Mouse (Mus musculus): ENCODE results near the gene Tab1. TPM values are rescaled to one million over a fixed set of nuclear protein-coding genes. Genes with fewer than 3 reads are reported as not detected.

Gene Tab1
- polyA plus RNA-seq, 1 experiment from 2014 or later = 38.3 TPM

GRCm38 (mm10) chr15:80173781-80174597 is 41.1 kb downstream of the Tab1 start:
- H3K9ac ChIP-seq = peak overlapping the region; percentile 99
- peak overlapping the region; percentile 95 for H3K4me3 ChIP-seq
- WGBS = under 1% methylated on average over 51 of the region's 60 CpGs
- H3K36me3 ChIP-seq = no peaks in the 10 kb centered on the region
- peak overlapping the region; percentile 85 for H3K4me2 ChIP-seq
- ATAC-seq (ENCODE audit: low FRiP score) = peak; percentile 55
- peaks cover 42% of the 10 kb centered on the region for H3K4me1 ChIP-seq (replicated peaks)
- H3K27me3 ChIP-seq = 0 out of 2 replicates have a peak, but pooled peaks cover 4% of the 10 kb centered on the region
- no peaks in the 10 kb centered on the region for H3K9me3 ChIP-seq
- H3K27ac ChIP-seq = peak overlapping the region; percentile 97

GRCm38 (mm10) chr15:80174598-80174875 is 41.6 kb downstream of the Tab1 start:
- H3K4me1 ChIP-seq (replicated peaks) = peaks cover 46% of the 10 kb centered on the region
- peak overlapping the region; percentile 99 for H3K9ac ChIP-seq
- peak overlapping the region; percentile 97 for H3K27ac ChIP-seq
- no peaks in the 10 kb centered on the region for H3K9me3 ChIP-seq
- H3K36me3 ChIP-seq = no peaks in the 10 kb centered on the region
- H3K27me3 ChIP-seq = 0 out of 2 replicates have a peak, but pooled peaks cover 4% of the 10 kb centered on the region
- peak overlapping the region; percentile 85 for H3K4me2 ChIP-seq
- no peak for ATAC-seq (ENCODE audit: low FRiP score)
- peak overlapping the region; percentile 95 for H3K4me3 ChIP-seq
- 2% methylated on average over 5 of the region's 5 CpGs for WGBS

DNA sequence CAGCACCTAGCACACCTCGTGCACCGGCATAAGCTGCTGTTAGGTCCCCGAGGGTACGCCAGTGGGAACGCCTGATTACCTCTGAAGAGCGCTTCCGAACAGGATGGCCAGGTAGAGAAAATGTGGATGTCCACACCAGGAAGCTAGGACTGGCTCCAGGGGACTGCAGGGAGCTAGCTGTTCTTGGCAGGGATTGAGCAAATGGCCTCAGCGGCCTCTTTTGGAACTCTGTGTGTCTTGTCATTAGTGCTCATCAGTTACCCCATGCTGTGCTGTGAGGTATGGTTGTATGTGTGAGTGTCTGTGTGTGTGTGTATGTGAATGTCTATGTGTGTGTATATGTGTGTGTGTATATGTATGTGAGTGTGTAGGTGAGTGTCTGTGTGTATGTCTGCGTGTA is 42.4 kb downstream of the Tab1 start:
- Histone ChIP-seq H3K36me3 (no peaks in the 10 kb centered on the region), H3K4me2 (peak overlapping the region; percentile 85), H3K27ac (peak overlapping the region; percentile 10; the same call in 1 of the 2 replicates), H3K27me3 (0 out of 2 replicates have a peak, but pooled peaks cover 4% of the 10 kb centered on the region), H3K9ac (peak overlapping the region; percentile 99), H3K9me3 (no peaks in the 10 kb centered on the region), H3K4me1 (replicated peaks) (peaks cover 54% of the 10 kb centered on the region), H3K4me3 (peak overlapping the region; percentile 95)
- WGBS = 79% methylated on average over 9 of the region's 9 CpGs
- ATAC-seq (ENCODE audit: low FRiP score) = no peak

GRCm38 (mm10) chr15:80175756-80176155 is 42.8 kb downstream of the Tab1 start:
- Histone ChIP-seq H3K9ac (peak overlapping the region; percentile 99), H3K36me3 (no peaks in the 10 kb centered on the region; the same call in 1 of the 2 replicates), H3K4me2 (peak overlapping the region; percentile 85), H3K4me3 (peak overlapping the region; percentile 95), H3K9me3 (no peaks in the 10 kb centered on the region), H3K27ac (no peak overlapping the region), H3K27me3 (0 out of 2 replicates have a peak, but pooled peaks cover 4% of the 10 kb centered on the region), H3K4me1 (replicated peaks) (peaks cover 59% of the 10 kb centered on the region)
- ATAC-seq (ENCODE audit: low FRiP score) = no peak
- 68% methylated on average over 6 of the region's 6 CpGs for WGBS

DNA sequence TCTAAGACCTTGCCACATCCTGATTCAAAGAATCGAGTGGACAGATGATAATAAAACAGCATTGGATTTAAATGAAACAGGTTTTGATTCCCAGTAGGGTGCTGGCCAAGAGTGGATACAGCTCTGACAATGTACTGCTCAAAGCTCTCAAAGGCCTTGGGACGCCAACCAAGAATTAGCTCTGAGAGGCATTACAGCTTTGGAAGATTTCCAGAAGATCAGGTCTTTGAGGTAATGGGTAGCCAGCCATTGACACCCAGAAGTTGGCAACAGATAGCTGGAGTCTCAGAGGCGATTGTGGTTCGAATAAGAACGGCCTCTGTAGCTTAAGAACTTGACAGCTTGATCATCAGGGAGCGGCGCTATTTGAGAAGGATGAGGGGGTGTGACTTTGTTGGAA is 48.6 kb downstream of the Tab1 start:
- WGBS = 92% methylated on average over 7 of the region's 7 CpGs
- Histone ChIP-seq H3K9me3 (no peaks in the 10 kb centered on the region), H3K4me2 (no peak overlapping the region), H3K9ac (no peak overlapping the region), H3K4me1 (replicated peaks) (peaks cover 22% of the 10 kb centered on the region), H3K27ac (no peak overlapping the region), H3K4me3 (no peak overlapping the region), H3K36me3 (peaks cover 9% of the 10 kb centered on the region), H3K27me3 (no peaks in the 10 kb centered on the region)
- no peak for ATAC-seq (ENCODE audit: low FRiP score)

DNA sequence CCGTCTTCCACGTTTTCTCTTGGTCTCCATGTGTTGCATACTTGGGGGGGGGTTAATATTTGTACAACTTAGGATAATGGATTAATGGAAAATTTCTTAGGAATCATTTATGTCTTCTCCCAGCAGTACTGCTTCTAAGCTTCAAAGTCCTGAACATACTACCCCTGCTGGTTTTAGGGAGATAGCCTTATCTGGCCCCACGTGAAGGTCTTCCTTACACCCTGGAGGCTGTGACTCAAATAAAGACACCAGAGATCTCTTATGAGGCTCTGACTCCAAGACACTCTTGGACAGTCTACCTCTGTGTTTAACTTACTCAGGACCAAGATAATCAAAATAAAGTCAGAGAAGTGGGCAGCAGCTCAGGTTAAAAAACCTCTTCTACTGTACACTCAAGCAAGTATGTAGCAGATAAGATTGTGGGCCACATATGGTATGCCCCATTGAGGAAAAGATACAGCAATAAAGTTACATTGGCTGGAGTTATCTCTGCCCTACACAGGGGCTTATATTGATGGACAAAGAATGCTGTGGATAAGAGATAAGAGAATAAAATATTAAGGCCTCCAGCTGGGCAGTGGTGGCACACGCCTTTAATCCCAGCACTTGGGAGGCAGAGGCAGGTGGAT is 49.3 kb downstream of the Tab1 start:
- 94% methylated on average over 4 of the region's 4 CpGs for WGBS
- Histone ChIP-seq H3K4me1 (replicated peaks) (peaks cover 17% of the 10 kb centered on the region), H3K9ac (no peak overlapping the region), H3K9me3 (no peaks in the 10 kb centered on the region), H3K27me3 (no peaks in the 10 kb centered on the region), H3K4me2 (no peak overlapping the region), H3K36me3 (peaks cover 9% of the 10 kb centered on the region), H3K27ac (no peak overlapping the region), H3K4me3 (no peak overlapping the region)
- ATAC-seq (ENCODE audit: low FRiP score) = no peak

GRCm38 (mm10) chr15:80188927-80189326 is 56.0 kb downstream of the Tab1 start:
- 85% methylated on average over 5 of the region's 5 CpGs for WGBS
- Histone ChIP-seq H3K27me3 (no peaks in the 10 kb centered on the region), H3K4me2 (no peak overlapping the region), H3K4me1 (replicated peaks) (peaks cover 32% of the 10 kb centered on the region), H3K4me3 (no peak overlapping the region), H3K9ac (no peak overlapping the region), H3K36me3 (no peaks in the 10 kb centered on the region), H3K27ac (no peak overlapping the region), H3K9me3 (no peaks in the 10 kb centered on the region)
- no peak for ATAC-seq (ENCODE audit: low FRiP score)

GRCm38 (mm10) chr15:80190075-80190474 is 57.1 kb downstream of the Tab1 start:
- no peak for ATAC-seq (ENCODE audit: low FRiP score)
- WGBS = 63% methylated on average over 4 of the region's 4 CpGs

GRCm38 (mm10) chr15:80191585-80192245 is 58.8 kb downstream of the Tab1 start:
- H3K4me2 ChIP-seq = no peak overlapping the region
- H3K27me3 ChIP-seq = no peaks in the 10 kb centered on the region
- no peak overlapping the region for H3K27ac ChIP-seq
- H3K9me3 ChIP-seq = no peaks in the 10 kb centered on the region
- H3K36me3 ChIP-seq = 0 out of 2 replicates have a peak, but pooled peaks cover 2% of the 10 kb centered on the region
- H3K9ac ChIP-seq = no peak overlapping the region
- no peak overlapping the region for H3K4me3 ChIP-seq
- WGBS = 62% methylated on average over 8 of the region's 8 CpGs
- ATAC-seq (ENCODE audit: low FRiP score) = no peak
- peaks cover 34% of the 10 kb centered on the region for H3K4me1 ChIP-seq (replicated peaks)

More at GRCm38 (mm10) chr15:80190075-80190474, 57.1 kb downstream of the Tab1 start:
- Histone ChIP-seq H3K9me3 (no peaks in the 10 kb centered on the region), H3K4me2 (no peak overlapping the region), H3K27ac (no peak overlapping the region), H3K4me3 (no peak overlapping the region), H3K27me3 (no peaks in the 10 kb centered on the region), H3K9ac (no peak overlapping the region), H3K36me3 (no peaks in the 10 kb centered on the region), H3K4me1 (replicated peaks) (peaks cover 34% of the 10 kb centered on the region)

GRCm38 (mm10) chr15:80192246-80192585 is 59.3 kb downstream of the Tab1 start:
- Histone ChIP-seq H3K36me3 (peaks cover 4% of the 10 kb centered on the region; the same call in 1 of the 2 replicates), H3K9ac (no peak overlapping the region), H3K4me2 (no peak overlapping the region), H3K27ac (no peak overlapping the region), H3K27me3 (no peaks in the 10 kb centered on the region), H3K9me3 (no peaks in the 10 kb centered on the region), H3K4me1 (replicated peaks) (peaks cover 34% of the 10 kb centered on the region), H3K4me3 (no peak overlapping the region)
- 92% methylated on average over 6 of the region's 6 CpGs for WGBS
- ATAC-seq (ENCODE audit: low FRiP score) = no peak

DNA sequence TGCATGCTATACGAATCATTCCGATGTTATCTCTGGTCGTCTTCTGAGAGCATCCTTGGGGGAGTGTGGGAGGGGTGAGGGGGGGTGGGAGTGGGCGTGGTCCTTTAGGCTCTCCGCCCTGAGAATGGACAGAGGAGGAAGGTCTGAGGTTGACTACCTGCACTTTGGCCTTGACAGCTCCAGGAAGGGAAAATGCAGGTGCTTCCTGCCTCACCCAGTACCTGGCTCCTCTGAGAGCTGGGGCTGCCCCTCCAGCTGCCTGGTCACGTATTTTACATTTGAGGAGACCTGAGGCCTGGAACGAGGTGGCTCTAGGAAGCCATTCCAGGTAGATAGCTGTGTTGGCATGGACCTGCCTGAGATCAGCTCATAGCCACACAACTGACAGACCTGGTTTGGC is 59.9 kb downstream of the Tab1 start:
- WGBS = 92% methylated on average over 7 of the region's 7 CpGs

DNA sequence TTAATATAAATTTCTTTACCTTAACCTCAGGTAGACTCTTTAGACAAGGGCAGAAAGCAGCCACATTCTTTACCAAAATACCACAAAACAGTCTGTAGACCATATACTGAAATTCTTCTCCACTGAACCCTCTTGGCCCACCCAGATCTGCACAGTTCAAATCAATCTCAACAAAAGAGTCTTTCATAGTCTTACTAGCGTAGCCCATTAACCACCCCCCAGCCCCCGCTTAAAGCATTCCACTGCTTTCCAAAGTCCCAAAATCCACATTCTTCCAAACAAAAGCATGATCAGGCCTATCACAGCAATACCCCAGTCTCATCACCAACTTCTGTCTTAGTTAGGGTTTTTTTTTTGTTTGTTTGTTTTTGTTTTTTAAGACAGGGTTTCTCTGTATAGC is 66.6 kb downstream of the Tab1 start:
- Histone ChIP-seq H3K27ac (no peak overlapping the region), H3K9ac (no peak overlapping the region), H3K27me3 (no peaks in the 10 kb centered on the region), H3K36me3 (peaks cover 9% of the 10 kb centered on the region), H3K4me2 (no peak overlapping the region), H3K4me1 (replicated peaks) (peaks cover 3% of the 10 kb centered on the region), H3K9me3 (no peaks in the 10 kb centered on the region), H3K4me3 (no peak overlapping the region)
- WGBS = 48% methylated on average over 2 of the region's 2 CpGs
- ATAC-seq (ENCODE audit: low FRiP score) = no peak

More for the DNA sequence above, 59.9 kb downstream of the Tab1 start:
- peaks cover 34% of the 10 kb centered on the region for H3K4me1 ChIP-seq (replicated peaks)
- H3K27me3 ChIP-seq = no peaks in the 10 kb centered on the region
- H3K4me2 ChIP-seq = no peak overlapping the region
- H3K9ac ChIP-seq = no peak overlapping the region
- H3K9me3 ChIP-seq = no peaks in the 10 kb centered on the region
- no peak for ATAC-seq (ENCODE audit: low FRiP score)
- H3K4me3 ChIP-seq = no peak overlapping the region
- H3K36me3 ChIP-seq = peaks cover 9% of the 10 kb centered on the region
- H3K27ac ChIP-seq = no peak overlapping the region
